Mouse (Mus musculus): ENCODE measurements around the gene Sec16b.

Gene Sec16b

DNA sequence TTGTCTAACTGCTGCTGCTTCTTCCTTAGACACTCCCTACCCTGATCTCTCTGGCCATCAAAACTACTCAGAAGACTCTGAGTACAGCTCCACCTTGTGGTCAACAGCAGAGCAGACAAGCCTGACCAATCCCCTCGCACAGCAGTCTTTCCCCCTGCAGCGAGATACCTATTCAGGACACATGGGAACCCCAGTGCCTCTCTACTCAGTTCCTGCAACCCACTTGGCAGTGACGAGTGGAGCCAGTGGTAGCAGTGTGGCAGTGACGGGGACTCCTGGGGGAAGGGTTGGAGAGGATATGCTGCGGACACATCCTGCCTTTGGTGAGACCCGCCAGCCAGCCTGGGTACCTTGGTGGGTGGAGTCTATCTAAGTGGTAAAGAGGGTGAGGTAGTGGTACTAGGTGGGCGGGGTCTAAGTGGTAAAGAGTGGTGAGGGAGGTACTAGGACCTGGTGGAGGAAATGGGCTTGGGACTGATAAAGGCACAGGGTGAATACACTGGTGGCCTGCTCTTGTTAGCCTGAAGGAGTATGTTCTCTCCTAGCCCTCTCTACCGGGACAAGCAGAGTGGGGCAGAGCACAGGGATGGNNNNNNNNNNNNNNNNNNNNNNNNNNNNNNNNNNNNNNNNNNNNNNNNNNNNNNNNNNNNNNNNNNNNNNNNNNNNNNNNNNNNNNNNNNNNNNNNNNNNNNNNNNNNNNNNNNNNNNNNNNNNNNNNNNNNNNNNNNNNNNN is 54.3 kb downstream of the Sec16b start:
- peak; percentile 89 for DNase-seq

DNA sequence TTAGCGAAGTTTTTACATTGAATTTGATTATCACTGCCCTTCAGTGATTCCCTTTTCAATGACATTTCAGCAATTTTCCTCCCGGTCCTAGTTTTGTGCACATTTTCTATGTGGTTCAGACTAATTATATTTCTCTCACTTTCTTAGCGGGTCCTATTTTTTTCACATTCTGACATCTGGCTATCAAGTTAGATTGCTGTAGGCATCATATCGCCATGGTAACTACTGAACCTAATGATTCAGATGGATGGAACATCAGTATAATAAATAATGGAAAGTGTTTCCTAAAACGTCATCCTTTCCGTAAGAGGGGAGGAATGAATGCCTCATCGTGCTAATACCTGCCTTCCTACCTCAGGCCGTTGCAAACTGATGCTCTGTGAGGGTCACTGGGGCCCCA is 61.3 kb downstream of the Sec16b start:
- no peak for DNase-seq

- peak; percentile 93 for DNase-seq
These were observed 62.9 kb downstream of the Sec16b start for GRCm38 (mm10) chr1:157569263-157570090.

GRCm38 (mm10) chr1:157575316-157575715 is 68.8 kb downstream of the Sec16b start:
- DNase-seq, result no peak

DNA sequence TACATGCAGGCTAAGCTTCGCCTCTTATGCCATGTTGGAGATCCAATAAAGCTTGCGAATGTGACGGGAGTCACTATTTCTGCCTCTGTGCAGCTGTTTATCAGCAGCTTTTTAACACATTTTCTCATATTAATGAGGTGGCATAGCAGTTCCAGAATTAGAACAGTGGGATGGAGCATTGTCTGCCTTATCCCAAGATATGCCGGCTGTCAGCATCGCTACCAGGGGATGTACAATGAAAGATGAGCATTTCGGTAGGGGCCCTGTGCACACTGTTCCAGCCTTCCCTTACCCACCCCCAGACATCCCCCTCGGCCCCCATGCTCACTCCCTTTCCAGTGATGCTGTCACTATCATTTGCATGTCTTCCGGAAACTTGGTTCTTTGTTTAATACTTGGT is 71.8 kb downstream of the Sec16b start:
- DNase-seq, result no peak

DNA sequence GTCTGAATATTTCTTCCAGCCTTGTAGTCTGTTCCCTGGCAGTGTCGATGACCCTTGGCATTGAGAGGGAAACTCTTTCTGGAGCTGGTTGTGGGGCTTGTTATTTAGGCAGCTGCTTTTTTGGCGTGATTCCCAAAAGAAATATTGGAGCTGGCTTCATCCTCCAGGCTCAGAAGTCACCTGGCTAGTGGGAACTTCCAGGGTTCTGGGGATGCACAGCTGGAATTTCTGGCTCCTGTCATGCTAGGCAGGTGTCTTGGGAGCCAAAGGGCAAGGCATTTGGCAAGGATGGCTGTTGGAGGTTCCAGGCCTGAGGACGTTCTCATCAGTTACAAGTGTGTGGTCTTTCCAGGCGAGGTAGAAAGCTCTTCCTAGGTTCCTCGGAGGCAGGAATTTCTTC is 80.0 kb downstream of the Sec16b start:
- peak; percentile 87 for DNase-seq

- DNase-seq, result peak; percentile 28
These were observed 85.5 kb downstream of the Sec16b start for GRCm38 (mm10) chr1:157592039-157592438.

GRCm38 (mm10) chr1:157594561-157594960 is 88.0 kb downstream of the Sec16b start:
- no peak for DNase-seq

DNA sequence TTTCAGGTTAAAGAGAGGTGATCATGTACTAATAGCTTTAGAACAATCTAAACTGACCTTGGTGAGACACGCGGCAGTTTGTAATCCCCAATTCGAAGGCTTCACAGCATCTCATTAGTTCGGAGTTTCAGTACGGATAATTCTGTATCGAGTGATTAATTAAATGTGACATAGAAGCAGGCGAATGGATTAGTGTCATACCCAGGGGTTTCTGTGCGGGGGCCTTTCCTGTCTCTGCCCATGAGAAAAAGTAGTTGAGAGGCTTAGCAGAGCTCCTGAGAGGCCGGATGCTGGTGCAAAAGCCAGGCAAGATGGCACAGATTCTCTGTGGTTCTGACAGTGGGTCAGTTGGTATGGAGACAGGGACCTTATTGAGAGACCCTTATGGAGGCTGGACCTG is 88.6 kb downstream of the Sec16b start:
- peak; percentile 86 for DNase-seq

- no peak for DNase-seq
These were observed 98.0 kb downstream of the Sec16b start for GRCm38 (mm10) chr1:157604513-157604912.
